Mouse (Mus musculus): ENCODE data around the gene Dennd1b. TPM values are rescaled to one million over a fixed set of nuclear protein-coding genes. Genes with fewer than 3 reads are reported as not detected.

The Dennd1b gene
- polyA plus RNA-seq, 1 experiment: 6.1 TPM

GRCm38 (mm10) chr1:139092144-139092543 lies 128.9 kb downstream of the Dennd1b start:
- Histone ChIP-seq H3K36me3 (ENCODE audit: control insufficient read depth, insufficient read depth, low read length) (no peaks in the 10 kb centered on the region; the same call in 1 of the 2 replicates), H3K4me3 (ENCODE audit: insufficient read depth, low read depth, low read length) (no peak overlapping the region), H3K27ac (ENCODE audit: insufficient read depth, low read depth, low read length) (no peak overlapping the region), H3K4me1 (ENCODE audit: control insufficient read depth, insufficient read depth, low read length) (no peaks in the 10 kb centered on the region), H3K27me3 (replicated peaks; ENCODE audit: control insufficient read depth, insufficient read depth, low read length) (no peaks in the 10 kb centered on the region)
- TF ChIP-seq CTCF (conservative IDR thresholded peaks at IDR 0.05; ENCODE audit: insufficient read depth, insufficient read length, low read depth, low read length) (no peak), POLR2A (IDR thresholded peaks at IDR 0.05; ENCODE audit: low read depth, low read length) (no peak)
- WGBS: 91% methylated on average over 10 of the region's 10 CpGs
- no peak for DNase-seq

- TF ChIP-seq POLR2A (IDR thresholded peaks at IDR 0.05; ENCODE audit: low read depth, low read length) (no peak), CTCF (conservative IDR thresholded peaks at IDR 0.05; ENCODE audit: insufficient read depth, insufficient read length, low read depth, low read length) (no peak)
- 59% methylated on average over 4 of the region's 4 CpGs for WGBS
- H3K27ac ChIP-seq (ENCODE audit: insufficient read depth, low read depth, low read length): no peak overlapping the region
- H3K36me3 ChIP-seq (ENCODE audit: control insufficient read depth, insufficient read depth, low read length): no peaks in the 10 kb centered on the region; the same call in 1 of the 2 replicates
- no peaks in the 10 kb centered on the region for H3K27me3 ChIP-seq (replicated peaks; ENCODE audit: control insufficient read depth, insufficient read depth, low read length)
- H3K4me3 ChIP-seq (ENCODE audit: insufficient read depth, low read depth, low read length): no peak overlapping the region
- DNase-seq: peak; percentile 26
- no peaks in the 10 kb centered on the region for H3K4me1 ChIP-seq (ENCODE audit: control insufficient read depth, insufficient read depth, low read length)
Observed at GRCm38 (mm10) chr1:139092722-139093121, 129.5 kb downstream of the Dennd1b start.

GRCm38 (mm10) chr1:139096369-139096768 lies 133.1 kb downstream of the Dennd1b start:
- H3K27me3 ChIP-seq (replicated peaks; ENCODE audit: control insufficient read depth, insufficient read depth, low read length): no peaks in the 10 kb centered on the region
- 90% methylated on average over 6 of the region's 6 CpGs for WGBS

GRCm38 (mm10) chr1:139098088-139098487 lies 134.9 kb downstream of the Dennd1b start:
- DNase-seq: no peak
- no peak overlapping the region for H3K4me3 ChIP-seq (ENCODE audit: insufficient read depth, low read depth, low read length)
- WGBS: 90% methylated on average over 4 of the region's 4 CpGs
- no peaks in the 10 kb centered on the region for H3K4me1 ChIP-seq (ENCODE audit: control insufficient read depth, insufficient read depth, low read length)
- no peak for TF ChIP-seq POLR2A (IDR thresholded peaks at IDR 0.05; ENCODE audit: low read depth, low read length)
- no peak for TF ChIP-seq CTCF (conservative IDR thresholded peaks at IDR 0.05; ENCODE audit: insufficient read depth, insufficient read length, low read depth, low read length)
- H3K27me3 ChIP-seq (replicated peaks; ENCODE audit: control insufficient read depth, insufficient read depth, low read length): no peaks in the 10 kb centered on the region
- H3K36me3 ChIP-seq (ENCODE audit: control insufficient read depth, insufficient read depth, low read length): no peaks in the 10 kb centered on the region; the same call in none of the 2 replicates
- H3K27ac ChIP-seq (ENCODE audit: insufficient read depth, low read depth, low read length): no peak overlapping the region

More at GRCm38 (mm10) chr1:139096369-139096768, 133.1 kb downstream of the Dennd1b start:
- no peaks in the 10 kb centered on the region; the same call in 1 of the 2 replicates for H3K36me3 ChIP-seq (ENCODE audit: control insufficient read depth, insufficient read depth, low read length)
- H3K4me1 ChIP-seq (ENCODE audit: control insufficient read depth, insufficient read depth, low read length): no peaks in the 10 kb centered on the region
- no peak overlapping the region for H3K27ac ChIP-seq (ENCODE audit: insufficient read depth, low read depth, low read length)
- DNase-seq: no peak
- TF ChIP-seq POLR2A (IDR thresholded peaks at IDR 0.05; ENCODE audit: low read depth, low read length): no peak
- TF ChIP-seq CTCF (conservative IDR thresholded peaks at IDR 0.05; ENCODE audit: insufficient read depth, insufficient read length, low read depth, low read length): no peak
- H3K4me3 ChIP-seq (ENCODE audit: insufficient read depth, low read depth, low read length): no peak overlapping the region

GRCm38 (mm10) chr1:139101725-139102124 lies 138.5 kb downstream of the Dennd1b start:
- Histone ChIP-seq H3K4me3 (ENCODE audit: insufficient read depth, low read depth, low read length) (no peak overlapping the region), H3K27ac (ENCODE audit: insufficient read depth, low read depth, low read length) (no peak overlapping the region), H3K36me3 (ENCODE audit: control insufficient read depth, insufficient read depth, low read length) (peaks cover 2% of the 10 kb centered on the region), H3K27me3 (replicated peaks; ENCODE audit: control insufficient read depth, insufficient read depth, low read length) (no peaks in the 10 kb centered on the region), H3K4me1 (ENCODE audit: control insufficient read depth, insufficient read depth, low read length) (no peaks in the 10 kb centered on the region)
- TF ChIP-seq POLR2A (IDR thresholded peaks at IDR 0.05; ENCODE audit: low read depth, low read length) (no peak), CTCF (conservative IDR thresholded peaks at IDR 0.05; ENCODE audit: insufficient read depth, insufficient read length, low read depth, low read length) (no peak)
- DNase-seq: no peak
- WGBS: 93% methylated on average over 9 of the region's 9 CpGs

- Histone ChIP-seq H3K27ac (ENCODE audit: insufficient read depth, low read depth, low read length) (no peak overlapping the region), H3K4me3 (ENCODE audit: insufficient read depth, low read depth, low read length) (no peak overlapping the region), H3K4me1 (ENCODE audit: control insufficient read depth, insufficient read depth, low read length) (no peaks in the 10 kb centered on the region), H3K36me3 (ENCODE audit: control insufficient read depth, insufficient read depth, low read length) (peaks cover under 1% of the 10 kb centered on the region; the same call in 1 of the 2 replicates), H3K27me3 (replicated peaks; ENCODE audit: control insufficient read depth, insufficient read depth, low read length) (no peaks in the 10 kb centered on the region)
- WGBS: 87% methylated on average over 2 of the region's 2 CpGs
- no peak for DNase-seq
- TF ChIP-seq POLR2A (IDR thresholded peaks at IDR 0.05; ENCODE audit: low read depth, low read length) (no peak), CTCF (conservative IDR thresholded peaks at IDR 0.05; ENCODE audit: insufficient read depth, insufficient read length, low read depth, low read length) (no peak)
Observed at GRCm38 (mm10) chr1:139108251-139108650, 145.0 kb downstream of the Dennd1b start.

GRCm38 (mm10) chr1:139122626-139123025 lies 159.4 kb downstream of the Dennd1b start:
- WGBS: 99% methylated on average over 8 of the region's 8 CpGs
- H3K4me3 ChIP-seq (ENCODE audit: insufficient read depth, low read depth, low read length): no peak overlapping the region
- TF ChIP-seq POLR2A (IDR thresholded peaks at IDR 0.05; ENCODE audit: low read depth, low read length) (no peak), CTCF (conservative IDR thresholded peaks at IDR 0.05; ENCODE audit: insufficient read depth, insufficient read length, low read depth, low read length) (no peak)
- H3K27me3 ChIP-seq (replicated peaks; ENCODE audit: control insufficient read depth, insufficient read depth, low read length): no peaks in the 10 kb centered on the region
- H3K27ac ChIP-seq (ENCODE audit: insufficient read depth, low read depth, low read length): no peak overlapping the region
- no peaks in the 10 kb centered on the region for H3K4me1 ChIP-seq (ENCODE audit: control insufficient read depth, insufficient read depth, low read length)
- no peaks in the 10 kb centered on the region for H3K36me3 ChIP-seq (ENCODE audit: control insufficient read depth, insufficient read depth, low read length)
- DNase-seq: no peak
